In genomic region chr2:126577362-126577761, GRCm38 (mm10) we compare ENCODE assay signal across 26 mouse cellular contexts. TPM values are rescaled to one million over a fixed set of nuclear protein-coding genes. Genes with fewer than 3 reads are reported as not detected.
"Had no signal": no experiment of that assay in that cellular context is flagged by ENCODE, and none has a peak within 500 bp of the region (broad histone marks: within the 10 kb centered on the region; RNA-seq: fewer than 3 reads in every experiment).

No protein-coding gene starts in this region.

- H3K9ac ChIP-seq: embryonic facial prominence, embryonic 12.5 days; embryonic facial prominence, embryonic 13.5 days; embryonic facial prominence, embryonic 15.5 days; forebrain, embryonic 12.5 days; forebrain, embryonic 13.5 days; forebrain, embryonic 15.5 days; forebrain, postnatal 0 days had no signal

- H3K27ac ChIP-seq: embryonic facial prominence, embryonic 10.5 days; embryonic facial prominence, embryonic 12.5 days; embryonic facial prominence, embryonic 13.5 days; embryonic facial prominence, embryonic 15.5 days; forebrain, embryonic 12.5 days; forebrain, embryonic 13.5 days; forebrain, embryonic 15.5 days; gastrocnemius, adult 2 months; heart, adult 2 months had no signal

- H3K4me3 ChIP-seq: embryonic facial prominence, embryonic 10.5 days; embryonic facial prominence, embryonic 12.5 days; embryonic facial prominence, embryonic 13.5 days; embryonic facial prominence, embryonic 15.5 days; erythroblast, embryonic 14.5 days; forebrain, embryonic 12.5 days; forebrain, embryonic 13.5 days; forebrain, embryonic 15.5 days; gastrocnemius, adult 2 months; heart, adult 2 months had no signal

- DNase-seq: cerebellum, adult 9-10 months; cerebellum, adult 9-11 months; cerebellum, postnatal 10 days; cerebellum, postnatal 14 days; cerebellum, postnatal 25 days; cerebellum, postnatal 36 days; embryo, embryonic 11 days; forebrain, postnatal 0 days; gastrocnemius, adult 2 months; gastrocnemius, postnatal 10 days; gastrocnemius, postnatal 14 days; gastrocnemius, postnatal 25 days; gastrocnemius, postnatal 36 days; heart, adult 11 months; heart, adult 18-20 months; heart, adult 2 months had no signal

- ATAC-seq: forebrain, embryonic 13.5 days; forebrain, embryonic 14.5 days; forebrain, embryonic 15.5 days; forebrain, embryonic 16.5 days; forebrain, postnatal 0 days had no signal

- H3K4me2 ChIP-seq: embryonic facial prominence, embryonic 12.5 days; embryonic facial prominence, embryonic 13.5 days; embryonic facial prominence, embryonic 15.5 days; forebrain, embryonic 12.5 days; forebrain, embryonic 13.5 days; forebrain, embryonic 15.5 days had no signal

- H3K9me3 ChIP-seq: embryonic facial prominence, embryonic 10.5 days; embryonic facial prominence, embryonic 12.5 days; embryonic facial prominence, embryonic 13.5 days; embryonic facial prominence, embryonic 15.5 days; forebrain, embryonic 12.5 days; forebrain, embryonic 13.5 days; forebrain, embryonic 15.5 days had no signal

- H3K4me1 ChIP-seq: embryonic facial prominence, embryonic 10.5 days; embryonic facial prominence, embryonic 13.5 days; forebrain, embryonic 12.5 days; forebrain, embryonic 13.5 days; forebrain, embryonic 15.5 days had no signal

- H3K27me3 ChIP-seq: embryonic facial prominence, embryonic 12.5 days; embryonic facial prominence, embryonic 13.5 days; embryonic facial prominence, embryonic 15.5 days; forebrain, embryonic 12.5 days; forebrain, embryonic 13.5 days; forebrain, embryonic 15.5 days had no signal

- H3K36me3 ChIP-seq: embryonic facial prominence, embryonic 10.5 days; embryonic facial prominence, embryonic 12.5 days; embryonic facial prominence, embryonic 13.5 days; embryonic facial prominence, embryonic 15.5 days; forebrain, embryonic 12.5 days; forebrain, embryonic 15.5 days had no signal

RNA-seq across cellular contexts. Expression of gene Slc27a2, which starts 25.2 kb away (rescaled TPM):
- polyA plus RNA-seq: erythroblast, embryonic 14.5 days had no signal
